Mouse (Mus musculus) left cerebral cortex, adult 11 months (tissue): Measurements from ENCODE around the gene Rnf39.
A peak's percentile ranks its signal among the peaks of the same experiment; 100 is the strongest.
"Not testable (repeated sequence)": the region's sequence is repeated elsewhere in the genome, so short reads cannot be mapped to it uniquely, and the experiment has no call there.

Experiments
- DNase-seq: peaks from one replicate; pipeline ENCODE4 v3.0.0; 2022; ENCODE audit warnings: low spot score

Gene Rnf39

GRCm38 (mm10) chr17:36982253-36983155, 39.8 kb downstream of the Rnf39 start:
- DNase-seq = no peak

GRCm38 (mm10) chr17:36988475-36988874, 45.8 kb downstream of the Rnf39 start:
- no peak for DNase-seq

- DNase-seq = no peak
Measured at GRCm38 (mm10) chr17:36989437-36989836, 46.7 kb downstream of the Rnf39 start, which contains the start of gene H2-M5. TSS of gene H2-M5 (minus strand) at chr17:36989537.

GRCm38 (mm10) chr17:36990630-36991029, 47.9 kb downstream of the Rnf39 start:
- DNase-seq = not testable (repeated sequence)

- DNase-seq = no peak
Measured at GRCm38 (mm10) chr17:36992336-36993104, 49.8 kb downstream of the Rnf39 start.

GRCm38 (mm10) chr17:36993770-36994325, 51.1 kb downstream of the Rnf39 start:
- DNase-seq = no peak

GRCm38 (mm10) chr17:36994528-36994927, 51.8 kb downstream of the Rnf39 start:
- DNase-seq = no peak

- no peak for DNase-seq
Measured at GRCm38 (mm10) chr17:36995448-36995847, 52.7 kb downstream of the Rnf39 start.

GRCm38 (mm10) chr17:36997033-36997735, 54.5 kb downstream of the Rnf39 start:
- peak; percentile 58 for DNase-seq
